Mouse (Mus musculus) spleen, adult 2 months (tissue): ENCODE results near the gene Cd3d. TPM values are rescaled to one million over a fixed set of nuclear protein-coding genes. Genes with fewer than 3 reads are reported as not detected.

Source experiments
- DNase-seq, 2 experiments: peaks; one replicate each; pipeline versions ENCODE4 v3.0.0 to v3.0.0-alpha.2; 2012 to 2021; ENCODE audit warnings: low spot score in 2 of 2, low read depth in 1 of 2
- H3K27ac ChIP-seq: fragments of 200-500 bp; 2 replicates; pipeline ENCODE4 v1.5.1; 2012; ENCODE audit warnings: low read length, inconsistent platforms; ENCODE audit not compliant: insufficient read depth
- H3K27me3 ChIP-seq: fragments of 200-500 bp; 2 replicates; pipeline ENCODE4 v1.6.1; 2012; ENCODE audit warnings: mild to moderate bottlenecking, moderate library complexity, low read length, inconsistent platforms; ENCODE audit not compliant: control insufficient read depth, insufficient read depth
- H3K36me3 ChIP-seq: fragments of 200-500 bp; 2 replicates; pipeline ENCODE4 v1.6.1; 2012; ENCODE audit warnings: mild to moderate bottlenecking, low read length, inconsistent platforms; ENCODE audit not compliant: control insufficient read depth, insufficient read depth
- H3K4me1 ChIP-seq: fragments of 200-500 bp; 2 replicates; pipeline ENCODE4 v1.6.1; 2011; ENCODE audit warnings: inconsistent platforms; ENCODE audit not compliant: control insufficient read depth, insufficient read depth, insufficient read length
- H3K4me3 ChIP-seq: fragments of 200-500 bp; 2 replicates; pipeline ENCODE4 v1.5.1; 2011; ENCODE audit warnings: mild to moderate bottlenecking, inconsistent platforms; ENCODE audit not compliant: insufficient read depth, insufficient read length; ENCODE audit errors: extremely low read depth
- CTCF ChIP-seq: fragments of 200-500 bp; IDR thresholded peaks from 2 replicates; pipeline ENCODE4 v1.5.1; 2011; ENCODE audit warnings: mild to moderate bottlenecking, inconsistent platforms; ENCODE audit not compliant: insufficient read depth, insufficient read length, insufficient replicate concordance; ENCODE audit errors: extremely low read depth
- POLR2A ChIP-seq: fragments of 200-500 bp; IDR thresholded peaks from 2 replicates; pipeline ENCODE4 v1.6.1; 2011; ENCODE audit warnings: low read depth, low read length, inconsistent platforms
- WGBS: fragments of 180-500 bp; shearing (Covaris S2); methylation state at CpG from one replicate; pipeline ENCODE4 v1.1.7; 2018; 5-methylcytosine and 5-hydroxymethylcytosine counted together
- polyA plus RNA-seq: library from polyadenylated mRNA; depleted of rRNA; stranded (reverse); fragments of >200 nt; gene quantifications from 2 replicates; pipeline ENCODE4 v1.2.3, GENCODE M21; 2012; rRNA removed

Cd3d gene
- polyA plus RNA-seq, 1 experiment: 24.0 TPM

DNA sequence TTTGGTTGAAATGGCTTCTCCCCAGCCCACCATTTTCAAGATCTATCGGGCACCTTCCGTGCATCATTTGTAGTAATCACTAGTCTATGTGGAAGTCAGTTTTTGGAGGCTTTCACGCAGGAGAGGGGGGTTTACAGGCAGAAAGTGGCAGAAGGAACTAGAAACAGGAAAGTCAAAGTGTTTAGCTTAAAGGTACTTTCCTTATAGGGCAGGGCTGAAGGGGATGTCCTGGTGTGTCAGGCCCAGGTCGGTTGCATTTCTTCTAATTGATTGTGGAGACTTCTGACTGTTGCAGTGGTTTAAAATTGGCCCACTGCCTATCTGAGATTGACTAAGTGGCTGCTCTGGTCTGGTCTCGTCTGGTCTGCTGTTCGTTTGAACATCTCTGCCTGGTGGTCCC, 48.8 kb downstream of the Cd3d start:
- DNase-seq: no peak
- no peak overlapping the region for H3K4me3 ChIP-seq
- 36% methylated on average over 6 of the region's 6 CpGs for WGBS
- TF ChIP-seq POLR2A (no peak), CTCF (no peak)
- no peaks in the 10 kb centered on the region for H3K36me3 ChIP-seq
- peak overlapping the region; percentile 14; the same call in 1 of the 2 replicates for H3K27ac ChIP-seq
- H3K4me1 ChIP-seq: peaks cover 2% of the 10 kb centered on the region; the same call in 1 of the 2 replicates
- no peaks in the 10 kb centered on the region for H3K27me3 ChIP-seq

- TF ChIP-seq CTCF (no peak), POLR2A (no peak)
- no peak for DNase-seq
- WGBS: 68% methylated on average over 2 of the region's 2 CpGs
- Histone ChIP-seq H3K4me3 (no peak overlapping the region), H3K36me3 (no peaks in the 10 kb centered on the region), H3K27me3 (no peaks in the 10 kb centered on the region), H3K27ac (no peak overlapping the region), H3K4me1 (peaks cover 2% of the 10 kb centered on the region; the same call in 1 of the 2 replicates)
Measured at GRCm38 (mm10) chr9:45032261-45032660, 50.7 kb downstream of the Cd3d start.

GRCm38 (mm10) chr9:45034526-45034925, 52.9 kb downstream of the Cd3d start:
- H3K27me3 ChIP-seq: no peaks in the 10 kb centered on the region
- no peak for DNase-seq
- 84% methylated on average over 3 of the region's 3 CpGs for WGBS
- H3K4me3 ChIP-seq: no peak overlapping the region
- TF ChIP-seq POLR2A (no peak), CTCF (no peak)
- no peak overlapping the region for H3K27ac ChIP-seq
- no peaks in the 10 kb centered on the region for H3K36me3 ChIP-seq
- peaks cover 2% of the 10 kb centered on the region; the same call in 1 of the 2 replicates for H3K4me1 ChIP-seq

Other genes with a start within 250 kb of the Cd3d start
- gene Phldb1, start 246.6 kb upstream of the Cd3d start, polyA plus RNA-seq: 12.3 and 16.0 TPM in 2 replicates
- 18.1 and 18.7 TPM in 2 replicates for gene Arcn1, start 213.9 kb upstream of the Cd3d start, polyA plus RNA-seq
- 14.6 and 22.1 TPM in 2 replicates for gene Ift46, start 213.9 kb upstream of the Cd3d start, polyA plus RNA-seq
- gene Tmem25, start 182.5 kb upstream of the Cd3d start, polyA plus RNA-seq: 0.72 and 0.74 TPM in 2 replicates
- 1.9 and 2.2 TPM in 2 replicates for gene Ttc36, start 178.7 kb upstream of the Cd3d start, polyA plus RNA-seq
- gene Kmt2a, start 100.5 kb upstream of the Cd3d start, polyA plus RNA-seq: 36.8 and 38.4 TPM in 2 replicates
- 65.8 and 79.4 TPM in 2 replicates for gene Atp5l, start 61.0 kb upstream of the Cd3d start, polyA plus RNA-seq
- 6.5 and 9.5 TPM in 2 replicates for gene Ube4a, start 16.2 kb upstream of the Cd3d start, polyA plus RNA-seq
- 12.8 and 14.5 TPM in 2 replicates for gene Cd3g, start 1.4 kb upstream of the Cd3d start, polyA plus RNA-seq
- 42.8 and 44.8 TPM in 2 replicates for gene Cd3e, start 27.8 kb downstream of the Cd3d start, polyA plus RNA-seq
- gene Mpzl2, start 58.0 kb downstream of the Cd3d start, polyA plus RNA-seq: 0.49 TPM in 2 replicates
- 1.7 and 2.2 TPM in 2 replicates for gene Mpzl3, start 73.4 kb downstream of the Cd3d start, polyA plus RNA-seq
- 2.4 and 2.8 TPM in 2 replicates for gene Jaml, start 97.4 kb downstream of the Cd3d start, polyA plus RNA-seq
- gene Scn2b, start 136.0 kb downstream of the Cd3d start, polyA plus RNA-seq: 0.97 and 1.8 TPM in 2 replicates
- 0.47 and 0.91 TPM in 2 replicates for gene Scn4b, start 156.6 kb downstream of the Cd3d start, polyA plus RNA-seq
- 0.37 and 0.45 TPM in 2 replicates for gene BC049352, start 200.2 kb downstream of the Cd3d start, polyA plus RNA-seq
- 0.33 and 0.52 TPM in 2 replicates for gene Tmprss4, start 222.3 kb downstream of the Cd3d start, polyA plus RNA-seq